In the genomic region with DNA sequence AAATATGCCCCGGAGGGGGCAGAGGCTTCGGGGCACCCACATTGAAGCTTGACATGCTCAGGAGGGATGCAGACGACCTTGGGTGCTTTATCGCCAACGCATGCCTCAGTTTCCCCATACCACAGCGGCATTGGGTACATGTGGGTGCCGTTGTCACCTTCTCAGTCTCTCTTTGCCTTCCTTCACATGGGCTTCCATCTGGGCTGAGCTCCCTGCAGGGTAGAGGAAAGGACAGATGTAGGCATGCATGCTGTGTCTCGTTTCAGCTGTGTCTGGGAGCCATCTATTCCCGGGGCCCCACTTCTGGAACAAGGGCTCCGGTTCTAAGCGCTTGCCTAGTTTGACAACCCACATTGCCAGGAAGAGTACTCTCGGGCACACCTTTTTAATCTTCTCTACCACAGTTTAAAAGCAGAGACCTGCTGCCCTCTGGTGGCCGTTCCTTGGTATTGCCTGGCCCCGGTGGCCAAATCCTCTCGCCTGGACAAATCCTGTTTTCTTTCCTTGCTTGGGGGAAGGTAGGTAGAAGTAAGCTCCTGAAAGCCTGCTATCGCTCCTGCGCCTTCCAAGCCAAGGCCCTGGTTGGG, we compare ENCODE assay signal across 10 mouse cellular contexts. TPM values are rescaled to one million over a fixed set of nuclear protein-coding genes. Genes with fewer than 3 reads are reported as not detected.
A peak's percentile ranks its signal among the peaks of the same experiment; 100 is the strongest.
DNase-seq lines count a peak whose midpoint lies in the region; ATAC-seq and TF ChIP-seq lines count a peak whose summit lies in the region.
"Had no signal": no experiment of that assay in that cellular context is flagged by ENCODE, and none has a peak within 500 bp of the region (broad histone marks: within the 10 kb centered on the region; RNA-seq: fewer than 3 reads in every experiment).

No protein-coding gene starts in this region.

- no peak; the same call in none of the 2 replicates for TF ChIP-seq CTCF in left cerebral cortex, adult 2 months (IDR thresholded peaks at IDR 0.05)

- H3K4me3 ChIP-seq in midbrain, embryonic 11.5 days (ENCODE audit: low read depth, low read length), result no peak overlapping the region
- no peak overlapping the region for H3K4me3 ChIP-seq in midbrain, embryonic 15.5 days
- no peak overlapping the region for H3K4me3 ChIP-seq in forebrain, embryonic 13.5 days
- no peak overlapping the region for H3K4me3 ChIP-seq in hindbrain, embryonic 11.5 days (ENCODE audit: low read depth, low read length)
- H3K4me3 ChIP-seq in left cerebral cortex, adult 2 months, result no peak overlapping the region
- H3K4me3 ChIP-seq: embryonic facial prominence, embryonic 15.5 days; stomach, embryonic 15.5 days had no signal

- WGBS in midbrain, embryonic 11.5 days, result 39% methylated on average over 17 of the region's 17 CpGs
- 41% methylated on average over 17 of the region's 17 CpGs for WGBS in midbrain, embryonic 15.5 days
- WGBS in forebrain, embryonic 13.5 days, result 40% methylated on average over 17 of the region's 17 CpGs
- 40% methylated on average over 17 of the region's 17 CpGs for WGBS in hindbrain, embryonic 11.5 days

- no peaks in the 10 kb centered on the region for H3K9me3 ChIP-seq in midbrain, embryonic 11.5 days (ENCODE audit: control insufficient read depth, low read length)
- H3K9me3 ChIP-seq in midbrain, embryonic 15.5 days, result no peaks in the 10 kb centered on the region
- no peaks in the 10 kb centered on the region for H3K9me3 ChIP-seq in forebrain, embryonic 13.5 days (replicated peaks)
- no peaks in the 10 kb centered on the region for H3K9me3 ChIP-seq in hindbrain, embryonic 11.5 days (ENCODE audit: control insufficient read depth, low read length)
- H3K9me3 ChIP-seq: embryonic facial prominence, embryonic 15.5 days; stomach, embryonic 15.5 days had no signal

- no peaks in the 10 kb centered on the region; the same call in 1 of the 2 replicates for H3K27me3 ChIP-seq in midbrain, embryonic 11.5 days (ENCODE audit: control insufficient read depth, insufficient read depth, low read length)
- 0 out of 2 replicates have a peak, but pooled peaks cover 2% of the 10 kb centered on the region for H3K27me3 ChIP-seq in midbrain, embryonic 15.5 days (replicated peaks)
- 0 out of 2 replicates have a peak, but pooled peaks cover 3% of the 10 kb centered on the region for H3K27me3 ChIP-seq in forebrain, embryonic 13.5 days
- peaks cover 5% of the 10 kb centered on the region for H3K27me3 ChIP-seq in hindbrain, embryonic 11.5 days (ENCODE audit: control insufficient read depth, insufficient read depth, low read length)
- H3K27me3 ChIP-seq: stomach, embryonic 15.5 days had no signal

- no peak overlapping the region for H3K27ac ChIP-seq in midbrain, embryonic 11.5 days (ENCODE audit: low read depth, low read length)
- no peak overlapping the region for H3K27ac ChIP-seq in midbrain, embryonic 15.5 days
- H3K27ac ChIP-seq in forebrain, embryonic 13.5 days, result no peak overlapping the region
- no peak overlapping the region for H3K27ac ChIP-seq in hindbrain, embryonic 11.5 days (ENCODE audit: low read depth, low read length)
- no peak overlapping the region for H3K27ac ChIP-seq in left cerebral cortex, adult 2 months
- H3K27ac ChIP-seq: embryonic facial prominence, embryonic 15.5 days; stomach, embryonic 15.5 days had no signal

- H3K4me1 ChIP-seq in midbrain, embryonic 11.5 days (ENCODE audit: control insufficient read depth, insufficient read depth, low read length), result no peaks in the 10 kb centered on the region
- H3K4me1 ChIP-seq in midbrain, embryonic 15.5 days, result no peaks in the 10 kb centered on the region; the same call in 1 of the 2 replicates
- H3K4me1 ChIP-seq in forebrain, embryonic 13.5 days, result peaks cover 6% of the 10 kb centered on the region
- H3K4me1 ChIP-seq in hindbrain, embryonic 11.5 days (replicated peaks; ENCODE audit: control insufficient read depth, insufficient read depth, low read length), result 0 out of 2 replicates have a peak, but pooled peaks cover 4% of the 10 kb centered on the region

- ATAC-seq in midbrain, embryonic 11.5 days (ENCODE audit: low FRiP score), result no peak
- no peak for ATAC-seq in midbrain, embryonic 15.5 days (replicated peaks)
- peak; percentile 53; the same call in 1 of the 2 replicates for ATAC-seq in forebrain, embryonic 13.5 days
- no peak for ATAC-seq in hindbrain, embryonic 11.5 days (ENCODE audit: low FRiP score)
- peak; percentile 46; the same call in 1 of the 2 replicates for ATAC-seq in monocyte, adult 5-6 weeks (replicated peaks; ENCODE audit: insufficient number of reproducible peaks, low FRiP score, low TSS enrichment, poor library complexity, severe bottlenecking)

- H3K36me3 ChIP-seq in midbrain, embryonic 11.5 days (ENCODE audit: control insufficient read depth, insufficient read depth, low read length), result no peaks in the 10 kb centered on the region
- H3K36me3 ChIP-seq in midbrain, embryonic 15.5 days (replicated peaks), result no peaks in the 10 kb centered on the region
- H3K36me3 ChIP-seq in forebrain, embryonic 13.5 days (ENCODE audit: poor library complexity, severe bottlenecking), result no peaks in the 10 kb centered on the region
- no peaks in the 10 kb centered on the region for H3K36me3 ChIP-seq in hindbrain, embryonic 11.5 days (ENCODE audit: control insufficient read depth, insufficient read depth, low read length)
- H3K36me3 ChIP-seq: embryonic facial prominence, embryonic 15.5 days; stomach, embryonic 15.5 days had no signal

- peak; percentile 98 for DNase-seq in midbrain, embryonic 11.5 days (ENCODE audit: low spot score, missing footprints)
- DNase-seq in c-Kit-positive CD71-positive TER-119-positive erythroid progenitor cells, embryonic 14.5 days (ENCODE audit: low spot score), result peak; percentile 41
- peak; percentile 88 for DNase-seq in hindbrain, embryonic 11.5 days (ENCODE audit: low spot score)
- peak; percentile 76 to 89 for DNase-seq in left cerebral cortex, adult 2 months (ENCODE audit: extremely low spot score in 1 of 2, low spot score in 2 of 2)
- DNase-seq in testis, postnatal 10 days (ENCODE audit: low spot score), result peak; percentile 89

- H3K9ac ChIP-seq in midbrain, embryonic 11.5 days (ENCODE audit: low read length), result no peak overlapping the region
- H3K9ac ChIP-seq in midbrain, embryonic 15.5 days, result no peak overlapping the region
- no peak overlapping the region for H3K9ac ChIP-seq in forebrain, embryonic 13.5 days
- H3K9ac ChIP-seq in hindbrain, embryonic 11.5 days (ENCODE audit: low read depth, low read length), result no peak overlapping the region
- H3K9ac ChIP-seq: embryonic facial prominence, embryonic 15.5 days; stomach, embryonic 15.5 days had no signal

- intact Hi-C loops in left cerebral cortex, adult 2 months (cut with DNase I), result loop anchor here (1.0 kb wide), 1 partner anchor 102 kb away; no protein-coding TSS in a partner anchor

- H3K4me2 ChIP-seq in midbrain, embryonic 11.5 days, result no peak overlapping the region
- no peak overlapping the region for H3K4me2 ChIP-seq in midbrain, embryonic 15.5 days
- no peak overlapping the region for H3K4me2 ChIP-seq in forebrain, embryonic 13.5 days
- no peak overlapping the region for H3K4me2 ChIP-seq in hindbrain, embryonic 11.5 days (replicated peaks; ENCODE audit: low read depth, low read length)
- H3K4me2 ChIP-seq: embryonic facial prominence, embryonic 15.5 days; stomach, embryonic 15.5 days had no signal

RNA-seq across cellular contexts. Expression of gene Laptm5, which starts 20.8 kb away (rescaled TPM):
- polyA plus RNA-seq in midbrain, embryonic 11.5 days (2014; fragmentation: Nextera tagmentation; extraction: Ambion mirVana), result 22.0 and 27.3 TPM in 2 replicates
- polyA plus RNA-seq in midbrain, embryonic 15.5 days (2015; fragmentation: Nextera tagmentation; extraction: Ambion mirVana), result 28.4 and 32.8 TPM in 2 replicates
- 15.5 and 16.7 TPM in 2 replicates for polyA plus RNA-seq in forebrain, embryonic 13.5 days (2015; fragmentation: Nextera tagmentation; extraction: Ambion mirVana)
- polyA plus RNA-seq in hindbrain, embryonic 11.5 days (2014; fragmentation: Nextera tagmentation; extraction: Ambion mirVana), result 23.4 and 32.1 TPM in 2 replicates
- 10 to 100 TPM; 32.1 to 33.9 TPM for total RNA-seq in left cerebral cortex, adult 2 months (2021)
- total RNA-seq in monocyte, adult 5-6 weeks (2017), result 420 to 631 TPM (median 540 TPM) in 3 replicates

RNA-seq across cellular contexts. Expression of gene Matn1, which starts 52.1 kb away (rescaled TPM):
- polyA plus RNA-seq in midbrain, embryonic 11.5 days (2014; fragmentation: Nextera tagmentation; extraction: Ambion mirVana), result not detected in 2 replicates
- 0.24 and 0.32 TPM in 2 replicates for polyA plus RNA-seq in midbrain, embryonic 15.5 days (2015; fragmentation: Nextera tagmentation; extraction: Ambion mirVana)
- not detected in 2 replicates for polyA plus RNA-seq in forebrain, embryonic 13.5 days (2015; fragmentation: Nextera tagmentation; extraction: Ambion mirVana)
- polyA plus RNA-seq in hindbrain, embryonic 11.5 days (2014; fragmentation: Nextera tagmentation; extraction: Ambion mirVana), result 0.85 TPM in 1 of 2 replicates, not detected in the other
- total RNA-seq in left cerebral cortex, adult 2 months (2021), result 1 to 10 TPM; 1.1 to 1.4 TPM
- total RNA-seq in monocyte, adult 5-6 weeks (2017), result 0.39 to 0.96 TPM in 2 of 3 replicates, not detected in the other
- polyA plus RNA-seq: stomach, embryonic 15.5 days had no signal

Comparison
In these comparisons a context has a peak if more than half of its experiments do, and no peak if none do; other contexts are left out.
1. ATAC-seq: peak in forebrain, embryonic 13.5 days (single experiment) and monocyte, adult 5-6 weeks (single experiment); none in midbrain, embryonic 11.5 days (single experiment), midbrain, embryonic 15.5 days (single experiment) and hindbrain, embryonic 11.5 days (single experiment).
2. DNase-seq: peak in every context shown above with its lines; median percentile 98 in midbrain, embryonic 11.5 days; 89 in testis, postnatal 10 days; 88 in hindbrain, embryonic 11.5 days; 82 in left cerebral cortex, adult 2 months; 41 in c-Kit-positive CD71-positive TER-119-positive erythroid progenitor cells, embryonic 14.5 days.